Mouse (Mus musculus) right cerebral cortex, postnatal 4 days (tissue): ENCODE data around the gene Kif1a.

Experiments
- DNase-seq: peaks from one replicate; pipeline ENCODE4 v3.0.0-alpha.2; 2022

Gene Kif1a

DNA sequence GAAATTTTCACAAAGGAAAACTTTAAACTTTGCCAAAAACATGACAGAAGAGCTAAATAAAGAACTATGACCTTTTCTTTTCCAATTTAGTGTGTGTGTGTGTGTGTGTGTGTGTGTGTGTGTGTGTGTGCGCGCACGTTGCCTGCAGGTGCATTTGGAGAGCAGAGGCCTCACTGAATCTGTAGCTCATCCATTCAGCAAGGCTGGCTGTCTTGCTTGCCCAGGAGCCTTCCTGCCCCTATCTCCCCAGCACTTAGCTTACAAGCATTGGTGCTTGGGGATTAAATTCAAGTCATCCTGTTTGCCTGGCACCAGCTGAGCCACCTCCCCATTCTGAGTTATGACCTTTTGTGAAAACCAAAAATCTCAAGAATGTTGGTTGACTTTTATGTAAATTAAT, 9.2 kb downstream of the Kif1a start:
- DNase-seq, result no peak

DNA sequence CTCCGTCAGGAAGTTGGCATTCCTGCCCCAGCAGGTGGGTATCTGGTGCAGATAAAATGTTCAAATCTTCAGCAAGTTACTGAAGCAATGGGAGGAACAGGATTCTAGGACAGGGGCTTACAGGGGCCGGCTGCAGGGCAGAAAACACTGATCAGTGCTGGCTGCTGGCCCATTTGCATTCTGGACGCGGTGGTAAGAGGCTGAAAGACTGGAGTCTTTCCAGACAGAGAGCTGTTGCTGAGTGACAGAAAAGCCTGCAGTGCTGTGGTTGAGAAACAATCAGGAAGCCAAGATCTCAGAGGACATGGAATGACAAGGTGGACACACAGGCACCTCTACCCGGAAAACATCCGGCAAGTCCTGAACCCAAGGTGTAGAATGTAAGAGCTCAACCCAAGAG, 16.6 kb downstream of the Kif1a start:
- DNase-seq, result peak; percentile 60

GRCm38 (mm10) chr1:93083420-93084285, 18.1 kb downstream of the Kif1a start:
- DNase-seq, result peak; percentile 60

GRCm38 (mm10) chr1:93082121-93082520, 19.6 kb downstream of the Kif1a start:
- DNase-seq, result no peak

- no peak for DNase-seq
These were observed 20.7 kb downstream of the Kif1a start for GRCm38 (mm10) chr1:93080930-93081589.

DNA sequence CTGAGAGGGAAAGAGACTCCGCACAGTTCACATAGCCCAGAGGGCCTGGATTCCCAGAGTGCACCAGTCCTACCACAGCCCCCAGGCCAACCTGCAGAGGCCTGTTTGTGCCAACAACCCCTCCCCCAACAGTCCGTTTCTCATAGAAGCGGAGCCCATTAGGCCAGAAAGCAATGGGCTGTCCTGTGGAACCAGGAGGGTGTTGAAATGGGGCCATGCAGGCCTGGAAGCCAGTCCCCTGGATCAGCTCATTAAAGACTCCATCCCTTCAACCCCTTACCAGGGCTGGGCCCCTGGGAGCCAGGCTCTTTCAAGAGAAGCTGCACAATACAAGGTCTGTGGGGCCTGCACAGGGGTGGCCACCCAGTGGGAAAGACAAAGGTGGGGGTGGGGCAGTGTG, 22.1 kb downstream of the Kif1a start:
- peak; percentile 42 for DNase-seq

DNA sequence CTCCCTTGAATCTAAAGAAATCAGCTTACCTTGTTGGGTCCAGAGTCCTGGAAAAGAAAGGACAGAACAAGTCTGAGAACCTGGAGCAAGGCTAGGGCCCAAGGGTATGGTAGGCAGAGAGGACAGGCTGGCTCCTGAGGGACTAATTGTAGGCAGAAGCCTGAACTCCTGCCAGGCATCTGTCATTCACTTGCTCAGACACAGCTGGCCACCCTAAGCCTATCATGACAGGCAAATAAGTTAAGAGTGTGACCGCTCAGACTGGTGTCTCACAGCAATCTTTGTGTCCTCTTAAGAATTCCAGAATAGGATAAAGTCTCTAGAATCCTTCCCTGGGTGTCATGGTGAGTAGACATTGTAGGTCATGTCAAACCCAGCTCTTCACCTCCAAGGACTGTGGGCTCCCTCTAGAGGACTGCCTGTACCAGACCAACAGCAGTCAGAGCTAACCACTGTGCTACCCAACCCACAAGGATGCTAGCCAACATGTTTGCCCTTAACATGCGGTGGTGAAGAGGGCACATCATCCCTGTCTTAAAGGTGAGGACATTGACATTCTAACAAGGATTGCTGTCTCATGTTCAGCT, 29.4 kb downstream of the Kif1a start:
- no peak for DNase-seq

DNA sequence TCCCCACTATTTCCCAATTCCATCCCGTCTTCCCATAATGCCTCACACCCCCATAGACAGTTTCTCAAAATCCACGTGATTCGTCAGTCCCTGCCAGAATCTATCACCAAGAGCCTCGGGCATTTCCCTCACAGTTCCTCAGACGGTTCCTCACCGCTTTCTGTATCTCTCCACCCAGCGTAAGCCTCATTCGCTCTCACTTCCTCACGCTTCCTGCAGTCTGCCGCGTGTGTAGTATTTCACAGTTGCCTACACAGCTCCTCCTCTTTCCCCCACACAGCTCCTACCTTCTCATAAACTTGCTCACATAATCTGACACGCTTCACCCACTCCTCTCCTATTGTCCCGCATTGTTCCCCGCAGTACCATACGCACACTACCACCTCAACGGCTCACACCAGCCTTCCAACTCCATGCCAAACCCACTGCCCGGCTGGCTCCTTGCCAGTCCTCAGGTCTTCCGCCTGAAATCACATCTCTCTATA, 30.2 kb downstream of the Kif1a start:
- DNase-seq, result no peak

GRCm38 (mm10) chr1:93070881-93071280, 30.9 kb downstream of the Kif1a start:
- DNase-seq, result no peak

- DNase-seq, result no peak
These were observed 33.2 kb downstream of the Kif1a start for GRCm38 (mm10) chr1:93068553-93068952.

DNA sequence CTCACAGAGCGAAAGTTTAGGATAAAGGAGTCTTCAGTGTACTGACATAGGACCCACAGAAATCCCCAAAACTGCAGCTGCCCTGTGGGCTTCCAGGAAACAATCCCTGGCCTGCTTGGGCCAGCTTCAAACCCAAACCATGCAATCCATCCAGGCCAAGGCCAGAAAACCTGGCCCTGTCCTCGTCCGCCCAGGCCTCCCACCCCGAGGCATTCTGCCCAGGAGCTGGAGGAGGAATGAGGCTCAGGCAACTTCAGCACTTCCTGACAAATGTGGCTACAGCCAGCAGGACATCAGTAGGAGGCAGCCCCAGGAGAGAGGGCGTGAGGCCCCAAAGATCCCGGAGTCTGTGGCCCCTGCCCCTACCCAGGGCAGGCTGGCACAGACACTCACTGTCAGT, 36.1 kb downstream of the Kif1a start:
- DNase-seq, result no peak

DNA sequence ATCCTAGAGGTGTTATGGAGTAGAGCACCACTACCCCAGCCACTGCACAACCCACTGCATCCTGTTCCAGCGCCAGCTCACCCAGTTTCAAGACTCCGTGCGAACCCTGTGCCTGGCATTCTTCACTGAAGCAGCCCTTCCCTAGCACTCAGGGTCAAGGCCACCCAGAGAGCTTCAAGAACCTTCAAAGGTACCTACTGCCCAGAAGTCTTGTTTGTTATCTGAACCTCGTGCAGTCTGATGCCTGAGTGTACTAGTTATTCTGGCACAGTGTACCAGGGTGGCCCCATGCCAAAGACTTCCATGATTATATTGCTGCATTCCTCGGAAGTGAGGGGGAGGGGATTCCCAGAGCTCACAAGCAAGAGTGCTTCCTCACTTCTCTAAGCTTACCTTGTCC, 38.1 kb downstream of the Kif1a start:
- DNase-seq, result peak; percentile 60

DNA sequence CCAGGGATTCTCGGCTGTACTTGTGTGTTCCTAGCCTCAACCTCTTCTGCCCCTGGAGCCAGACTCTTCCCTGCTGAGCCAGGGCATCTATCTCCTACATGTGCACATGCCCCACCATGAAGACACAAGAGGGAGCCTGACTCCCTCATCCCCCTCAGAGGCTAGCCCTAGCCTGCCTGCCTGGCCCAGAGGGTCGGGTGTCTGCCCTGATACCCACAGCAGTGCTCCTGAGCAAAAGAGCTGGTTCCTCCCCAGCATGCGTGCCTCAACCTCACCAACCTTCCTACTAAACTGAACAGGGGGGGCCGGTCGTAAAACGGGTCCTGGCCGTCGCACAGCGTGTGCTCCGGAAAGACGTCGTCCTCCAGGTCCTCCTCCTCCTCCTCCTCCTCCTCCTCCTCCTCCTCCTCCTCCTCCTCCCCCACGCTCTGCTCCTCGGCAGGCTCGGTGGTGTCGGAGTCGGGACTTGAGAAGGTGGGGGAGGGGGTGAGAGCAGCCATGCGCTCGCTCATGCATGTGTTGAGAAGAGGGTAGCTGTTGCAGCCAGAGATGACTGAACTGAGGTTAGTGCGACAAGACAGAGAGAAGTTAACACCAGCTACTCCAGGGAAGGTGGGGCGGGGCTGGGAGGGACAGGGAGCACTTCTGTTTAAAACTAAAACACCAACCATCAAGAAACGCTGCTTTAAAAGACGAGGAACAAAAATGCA, 50.5 kb downstream of the Kif1a start:
- DNase-seq, result no peak

DNA sequence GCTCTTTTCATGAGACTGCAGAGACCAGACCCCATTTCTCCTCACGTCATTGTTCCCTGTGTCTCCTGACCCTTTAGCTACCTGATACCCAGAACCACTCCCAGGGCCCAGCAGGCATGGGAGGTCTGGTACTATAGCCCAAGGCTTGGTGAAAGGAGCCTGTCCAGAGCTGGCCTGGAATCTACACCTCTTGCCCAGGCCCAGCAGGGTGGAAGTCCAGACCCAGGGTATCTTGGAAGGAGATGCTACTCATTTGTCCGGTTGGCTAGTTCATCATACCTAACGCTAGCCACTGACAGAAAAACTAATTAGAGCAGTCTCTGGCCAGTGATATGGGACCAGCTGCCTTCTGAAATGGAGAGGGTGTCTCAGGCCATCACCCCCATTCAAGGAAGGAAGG, 51.7 kb downstream of the Kif1a start:
- no peak for DNase-seq

DNA sequence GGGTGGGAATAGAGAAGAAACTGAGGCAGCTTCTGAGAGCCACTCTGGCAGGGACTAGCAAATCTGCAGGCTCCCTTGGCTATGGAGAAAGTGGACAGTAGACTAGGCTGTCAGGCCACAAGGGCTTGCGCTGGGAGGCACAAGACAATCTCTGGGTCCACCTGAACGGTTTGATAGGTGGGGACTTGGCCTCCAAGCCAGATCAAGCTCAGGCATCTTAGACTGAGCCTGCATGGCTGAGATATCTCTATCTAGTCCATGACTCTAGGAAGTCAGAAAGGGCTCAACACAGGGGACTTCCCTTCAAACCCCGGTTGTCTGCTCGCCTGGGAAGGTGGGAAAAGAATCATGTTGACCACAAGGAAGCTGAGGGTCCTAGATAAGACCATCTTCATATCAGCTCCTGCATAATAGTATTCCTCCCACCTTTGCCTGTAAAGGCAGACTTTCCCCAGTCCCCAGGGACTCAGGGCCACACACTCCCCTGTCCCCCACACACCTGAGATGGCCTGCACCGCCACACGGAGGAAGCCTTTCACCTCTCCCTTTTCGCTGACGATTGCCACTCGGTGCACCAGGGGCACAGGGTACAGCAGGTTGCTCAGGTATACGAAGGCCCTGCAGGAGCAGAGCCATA, 55.5 kb downstream of the Kif1a start:
- DNase-seq, result no peak

GRCm38 (mm10) chr1:93035981-93036380, 65.8 kb downstream of the Kif1a start:
- no peak for DNase-seq

GRCm38 (mm10) chr1:93033989-93034388, 67.8 kb downstream of the Kif1a start:
- DNase-seq, result no peak

GRCm38 (mm10) chr1:93031199-93031598, 70.6 kb downstream of the Kif1a start:
- DNase-seq, result no peak

DNA sequence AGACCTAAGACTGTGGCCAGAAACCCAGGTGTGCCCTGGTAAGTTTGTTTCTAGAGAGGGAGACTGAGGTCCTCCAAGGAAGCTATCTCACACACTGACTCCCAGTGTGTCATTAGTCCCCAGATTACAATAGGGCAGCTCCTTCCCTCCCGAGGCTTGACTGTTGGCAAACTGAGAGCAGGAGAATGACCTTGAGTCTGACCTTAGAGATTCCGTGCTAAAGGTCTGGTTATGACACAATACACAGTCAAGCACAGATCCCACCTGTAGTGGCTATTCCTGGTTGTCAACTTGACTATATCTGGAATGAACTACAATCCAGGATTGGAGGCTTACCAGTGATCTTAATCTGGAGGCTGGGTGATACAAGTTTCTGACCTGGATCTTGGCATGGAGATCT, 71.7 kb downstream of the Kif1a start:
- no peak for DNase-seq

- no peak for DNase-seq
These were observed 72.4 kb downstream of the Kif1a start for GRCm38 (mm10) chr1:93029387-93029786.

- no peak for DNase-seq
These were observed 75.2 kb downstream of the Kif1a start for GRCm38 (mm10) chr1:93026600-93026999.

DNA sequence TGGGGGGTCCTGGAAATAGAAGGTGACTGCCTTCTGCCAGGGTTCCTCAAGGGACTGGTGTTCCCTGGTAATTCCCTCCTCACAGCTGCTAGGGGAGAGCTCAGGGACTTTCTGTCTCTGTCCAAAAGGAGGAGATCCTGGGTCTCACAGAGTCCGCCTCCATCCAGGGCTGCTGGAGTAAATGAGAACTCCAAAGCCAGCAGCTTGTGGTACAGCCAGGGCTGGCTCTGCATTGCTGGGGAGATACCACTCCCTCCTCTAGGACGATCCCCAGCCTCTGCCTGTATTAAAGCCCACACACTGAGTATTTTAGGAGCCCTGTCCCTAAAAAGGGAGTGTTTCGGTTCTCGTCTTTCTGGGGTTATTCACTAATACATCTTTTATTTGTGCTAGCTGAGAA, 81.1 kb downstream of the Kif1a start:
- DNase-seq, result no peak

- DNase-seq, result no peak
These were observed 83.0 kb downstream of the Kif1a start for GRCm38 (mm10) chr1:93018716-93019115.
